Mouse (Mus musculus): ENCODE measurements around the gene Ceacam18. TPM values are rescaled to one million over a fixed set of nuclear protein-coding genes. Genes with fewer than 3 reads are reported as not detected.
"Not testable (repeated sequence)": the region's sequence is repeated elsewhere in the genome, so short reads cannot be mapped to it uniquely, and the experiment has no call there.

Gene Ceacam18
- polyA plus RNA-seq, 1 experiment = not detected

GRCm38 (mm10) chr7:43680960-43681359 lies 46.5 kb downstream of the Ceacam18 start:
- Histone ChIP-seq H3K4me1 (ENCODE audit: control insufficient read depth, insufficient read depth, low read length) (no peaks in the 10 kb centered on the region), H3K4me3 (ENCODE audit: insufficient read depth, low read length) (no peak overlapping the region), H3K27ac (ENCODE audit: insufficient read depth, low read depth, low read length) (no peak overlapping the region)
- TF ChIP-seq CTCF (IDR thresholded peaks at IDR 0.05; ENCODE audit: low read depth, low read length) (peak; percentile 88), POLR2A (IDR thresholded peaks at IDR 0.05; ENCODE audit: borderline replicate concordance, low read depth, low read length) (no peak)

DNA sequence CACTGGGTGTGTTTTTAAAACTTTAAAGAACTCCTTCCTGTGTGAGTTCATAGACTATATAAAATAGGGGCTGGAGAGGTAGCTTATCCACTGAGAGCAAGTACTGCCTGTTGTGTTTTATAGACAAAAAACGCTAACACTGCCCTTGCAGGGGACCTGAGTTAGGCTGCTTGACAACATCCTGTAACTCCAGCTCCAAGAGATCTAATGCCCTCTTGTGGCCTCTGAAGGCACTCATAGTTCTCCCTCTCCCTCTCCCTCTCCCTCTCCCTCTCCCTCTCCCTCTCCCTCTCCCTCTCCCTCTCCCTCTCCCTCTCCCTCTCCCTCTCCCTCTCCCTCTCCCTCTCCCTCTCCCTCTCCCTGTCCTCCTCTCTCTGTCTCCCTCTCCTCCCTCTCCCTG lies 48.0 kb downstream of the Ceacam18 start:
- H3K4me3 ChIP-seq (ENCODE audit: insufficient read depth, low read length) = not testable (repeated sequence)

GRCm38 (mm10) chr7:43685088-43685487 lies 50.6 kb downstream of the Ceacam18 start:
- TF ChIP-seq CTCF (IDR thresholded peaks at IDR 0.05; ENCODE audit: low read depth, low read length) (no peak), POLR2A (IDR thresholded peaks at IDR 0.05; ENCODE audit: borderline replicate concordance, low read depth, low read length) (no peak)
- Histone ChIP-seq H3K27ac (ENCODE audit: insufficient read depth, low read depth, low read length) (no peak overlapping the region), H3K4me3 (ENCODE audit: insufficient read depth, low read length) (no peak overlapping the region)

More for the DNA sequence above, 48.0 kb downstream of the Ceacam18 start:
- not testable (repeated sequence) for H3K4me1 ChIP-seq (ENCODE audit: control insufficient read depth, insufficient read depth, low read length); H3K27ac ChIP-seq (ENCODE audit: insufficient read depth, low read depth, low read length)

DNA sequence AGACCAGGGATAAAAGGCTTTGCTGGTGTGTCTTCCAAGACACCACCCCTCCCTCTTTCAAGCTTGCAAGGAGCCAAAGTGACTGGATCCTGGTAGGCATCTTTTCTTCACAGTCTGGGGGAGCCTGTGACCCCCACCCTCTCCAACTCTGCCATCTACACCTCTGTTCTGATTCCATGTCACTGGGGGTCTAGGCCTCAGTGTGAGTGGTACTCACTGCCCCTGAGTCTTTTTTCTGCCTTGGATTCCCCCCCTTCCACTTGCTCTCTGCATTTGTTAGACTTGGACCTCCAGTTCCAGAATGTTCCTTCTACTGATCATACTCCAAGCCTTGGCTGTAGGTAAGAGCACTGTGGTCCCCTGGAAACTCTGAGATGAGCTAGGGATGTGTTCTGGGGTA lies 55.6 kb downstream of the Ceacam18 start, which contains the start of gene Klk14:
TSS of gene Klk14 (plus strand) at position 301 of the 400 bp plus-strand sequence.
- Histone ChIP-seq H3K27ac (ENCODE audit: insufficient read depth, low read depth, low read length) (no peak within 1 kb of the TSS), H3K4me3 (ENCODE audit: insufficient read depth, low read length) (no peak within 1 kb of the TSS), H3K4me1 (ENCODE audit: control insufficient read depth, insufficient read depth, low read length) (no peaks in the 10 kb centered on the region)
- TF ChIP-seq POLR2A (IDR thresholded peaks at IDR 0.05; ENCODE audit: borderline replicate concordance, low read depth, low read length) = no peak
- TF ChIP-seq CTCF (IDR thresholded peaks at IDR 0.05; ENCODE audit: low read depth, low read length) = no peak

More at GRCm38 (mm10) chr7:43685088-43685487, 50.6 kb downstream of the Ceacam18 start:
- H3K4me1 ChIP-seq (ENCODE audit: control insufficient read depth, insufficient read depth, low read length) = no peaks in the 10 kb centered on the region

Other genes starting within 250 kb of the Ceacam18 start
- not detected in 2 replicates for gene Siglecg, start 226.5 kb upstream of the Ceacam18 start, polyA plus RNA-seq (2012; ENCODE audit: insufficient read depth, insufficient read length, missing spikeins)
- not detected in 2 replicates for gene Lim2, start 207.0 kb upstream of the Ceacam18 start, polyA plus RNA-seq (2012; ENCODE audit: insufficient read depth, insufficient read length, missing spikeins)
- gene Nkg7, start 197.6 kb upstream of the Ceacam18 start, polyA plus RNA-seq (2012; ENCODE audit: insufficient read depth, insufficient read length, missing spikeins) = not detected in 2 replicates
- not detected in 2 replicates for gene Cldnd2, start 193.9 kb upstream of the Ceacam18 start, polyA plus RNA-seq (2012; ENCODE audit: insufficient read depth, insufficient read length, missing spikeins)
- 79.5 and 87.0 TPM in 2 replicates for gene Etfb, start 190.6 kb upstream of the Ceacam18 start, polyA plus RNA-seq (2012; ENCODE audit: insufficient read depth, insufficient read length, missing spikeins)
- not detected in 2 replicates for gene Gm45233, start 190.6 kb upstream of the Ceacam18 start, polyA plus RNA-seq (2012; ENCODE audit: insufficient read depth, insufficient read length, missing spikeins)
- gene Vsig10l, start 171.6 kb upstream of the Ceacam18 start, polyA plus RNA-seq (2012; ENCODE audit: insufficient read depth, insufficient read length, missing spikeins) = 4.5 and 4.9 TPM in 2 replicates
- not detected in 2 replicates for gene Iglon5, start 144.6 kb upstream of the Ceacam18 start, polyA plus RNA-seq (2012; ENCODE audit: insufficient read depth, insufficient read length, missing spikeins)
- gene 4931406B18Rik, start 128.8 kb upstream of the Ceacam18 start, polyA plus RNA-seq (2012; ENCODE audit: insufficient read depth, insufficient read length, missing spikeins) = not detected in 2 replicates
- gene Cd33, start 90.3 kb upstream of the Ceacam18 start, polyA plus RNA-seq (2012; ENCODE audit: insufficient read depth, insufficient read length, missing spikeins) = 54.9 and 67.4 TPM in 2 replicates
- 6.6 and 7.5 TPM in 2 replicates for gene Zfp658, start 72.5 kb upstream of the Ceacam18 start, polyA plus RNA-seq (2012; ENCODE audit: insufficient read depth, insufficient read length, missing spikeins)
- gene Zfp719, start 55.1 kb upstream of the Ceacam18 start, polyA plus RNA-seq (2012; ENCODE audit: insufficient read depth, insufficient read length, missing spikeins) = 4.7 and 5.5 TPM in 2 replicates
- not detected in 2 replicates for gene Zfp819, start 27.5 kb upstream of the Ceacam18 start, polyA plus RNA-seq (2012; ENCODE audit: insufficient read depth, insufficient read length, missing spikeins)
- gene Siglece, start 25.5 kb downstream of the Ceacam18 start, polyA plus RNA-seq (2012; ENCODE audit: insufficient read depth, insufficient read length, missing spikeins) = 41.5 and 47.6 TPM in 2 replicates
- gene Ctu1, start 37.3 kb downstream of the Ceacam18 start, polyA plus RNA-seq (2012; ENCODE audit: insufficient read depth, insufficient read length, missing spikeins) = 4.7 and 7.7 TPM in 2 replicates
- not detected in 2 replicates for gene Klk14, start 55.7 kb downstream of the Ceacam18 start, polyA plus RNA-seq (2012; ENCODE audit: insufficient read depth, insufficient read length, missing spikeins)
- not detected in 2 replicates for gene Klk13, start 77.9 kb downstream of the Ceacam18 start, polyA plus RNA-seq (2012; ENCODE audit: insufficient read depth, insufficient read length, missing spikeins)
- gene Klk12, start 134.2 kb downstream of the Ceacam18 start, polyA plus RNA-seq (2012; ENCODE audit: insufficient read depth, insufficient read length, missing spikeins) = not detected in 2 replicates
- gene Klk11, start 139.9 kb downstream of the Ceacam18 start, polyA plus RNA-seq (2012; ENCODE audit: insufficient read depth, insufficient read length, missing spikeins) = not detected in 2 replicates
- not detected in 2 replicates for gene Klk10, start 146.3 kb downstream of the Ceacam18 start, polyA plus RNA-seq (2012; ENCODE audit: insufficient read depth, insufficient read length, missing spikeins)
- not detected in 2 replicates for gene Klk9, start 157.2 kb downstream of the Ceacam18 start, polyA plus RNA-seq (2012; ENCODE audit: insufficient read depth, insufficient read length, missing spikeins)
- not detected in 2 replicates for gene Klk8, start 162.9 kb downstream of the Ceacam18 start, polyA plus RNA-seq (2012; ENCODE audit: insufficient read depth, insufficient read length, missing spikeins)
- not detected in 2 replicates for gene Klk7, start 176.6 kb downstream of the Ceacam18 start, polyA plus RNA-seq (2012; ENCODE audit: insufficient read depth, insufficient read length, missing spikeins)
- gene Klk6, start 189.8 kb downstream of the Ceacam18 start, polyA plus RNA-seq (2012; ENCODE audit: insufficient read depth, insufficient read length, missing spikeins) = not detected in 2 replicates
- gene Klk5, start 207.3 kb downstream of the Ceacam18 start, polyA plus RNA-seq (2012; ENCODE audit: insufficient read depth, insufficient read length, missing spikeins) = not detected in 2 replicates
- not detected in 2 replicates for gene Klk4, start 246.5 kb downstream of the Ceacam18 start, polyA plus RNA-seq (2012; ENCODE audit: insufficient read depth, insufficient read length, missing spikeins)

Measured in bone marrow macrophage, adult 2 months (primary cell).